Mouse (Mus musculus) right cerebral cortex, postnatal 14 days (tissue): ENCODE results near the gene Pax8.
A peak's percentile ranks its signal among the peaks of the same experiment; 100 is the strongest.

ENCODE experiments used
- DNase-seq: peaks from one replicate; pipeline ENCODE4 v3.0.0; 2022

The Pax8 gene

GRCm38 (mm10) chr2:24475420-24475819, at the start of gene Pax8:
TSS of gene Pax8 (minus strand) at chr2:24475599.
- no peak for DNase-seq

- DNase-seq, result peak; percentile 7
These were observed 46.2 kb upstream of the Pax8 start for GRCm38 (mm10) chr2:24521430-24522226.

- DNase-seq, result no peak
These were observed 45.3 kb upstream of the Pax8 start for GRCm38 (mm10) chr2:24520576-24521272.

- DNase-seq, result no peak
These were observed 41.5 kb upstream of the Pax8 start for GRCm38 (mm10) chr2:24516946-24517345.

- no peak for DNase-seq
These were observed 32.0 kb upstream of the Pax8 start for GRCm38 (mm10) chr2:24507359-24507758.

GRCm38 (mm10) chr2:24502963-24503471, 27.6 kb upstream of the Pax8 start:
- no peak for DNase-seq

GRCm38 (mm10) chr2:24500921-24501320, 25.5 kb upstream of the Pax8 start:
- DNase-seq, result no peak

- no peak for DNase-seq
These were observed 15.2 kb upstream of the Pax8 start for GRCm38 (mm10) chr2:24490564-24490963.

- DNase-seq, result no peak
These were observed 13.3 kb upstream of the Pax8 start for GRCm38 (mm10) chr2:24488660-24489059.

GRCm38 (mm10) chr2:24487056-24487825, 11.8 kb upstream of the Pax8 start:
- DNase-seq, result no peak

GRCm38 (mm10) chr2:24485398-24485797, 10.0 kb upstream of the Pax8 start:
- no peak for DNase-seq

GRCm38 (mm10) chr2:24479906-24480305, 4.5 kb upstream of the Pax8 start:
- DNase-seq, result no peak

- DNase-seq, result no peak
These were observed 3.8 kb upstream of the Pax8 start for GRCm38 (mm10) chr2:24479151-24479550.

GRCm38 (mm10) chr2:24478611-24479010, 3.2 kb upstream of the Pax8 start:
- DNase-seq, result no peak

- DNase-seq, result no peak
These were observed 653 bp downstream of the Pax8 start for GRCm38 (mm10) chr2:24474514-24475378.

- no peak for DNase-seq
These were observed 1.5 kb downstream of the Pax8 start for GRCm38 (mm10) chr2:24473641-24474511.

GRCm38 (mm10) chr2:24472677-24473076, 2.7 kb downstream of the Pax8 start:
- no peak for DNase-seq

GRCm38 (mm10) chr2:24472111-24472510, 3.3 kb downstream of the Pax8 start:
- no peak for DNase-seq

GRCm38 (mm10) chr2:24469102-24469501, 6.3 kb downstream of the Pax8 start:
- no peak for DNase-seq

GRCm38 (mm10) chr2:24468430-24468829, 7.0 kb downstream of the Pax8 start:
- DNase-seq, result no peak

- DNase-seq, result no peak
These were observed 8.2 kb downstream of the Pax8 start for GRCm38 (mm10) chr2:24467156-24467555.
